Mouse (Mus musculus) lung, postnatal 36 days (tissue): ENCODE measurements at regions not wholly inside any gene's neighbourhood (a gene's known extent, or its start where the extent isn't known, plus 50 kb on each side); places are given as distances from the start of the nearest gene placed in this dataset.
A peak's percentile ranks its signal among the peaks of the same experiment; 100 is the strongest.

Source experiments
- DNase-seq: peaks from one replicate; pipeline ENCODE4 v3.0.0; 2022; ENCODE audit warnings: mixed read lengths

DNA sequence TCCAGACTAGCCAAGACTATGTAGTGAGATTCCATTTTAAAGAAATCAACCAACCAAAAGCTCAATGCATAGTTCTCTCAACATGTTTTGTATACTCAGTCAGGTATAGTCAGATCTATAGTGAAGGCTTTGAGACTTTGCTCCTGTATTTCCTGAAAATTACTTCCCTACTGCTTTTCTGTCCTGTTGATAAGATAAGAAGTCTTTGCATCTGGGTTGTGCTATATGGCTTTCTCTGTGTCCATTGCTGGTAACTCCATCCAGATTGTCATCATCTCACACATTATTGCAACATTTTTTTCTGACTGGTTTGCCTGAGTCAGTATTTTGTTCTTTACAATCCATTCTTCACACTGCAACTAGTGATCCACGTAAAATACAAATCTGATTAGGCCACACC lies 74.0 kb downstream of the Agtr2 start:
- DNase-seq = no peak

DNA sequence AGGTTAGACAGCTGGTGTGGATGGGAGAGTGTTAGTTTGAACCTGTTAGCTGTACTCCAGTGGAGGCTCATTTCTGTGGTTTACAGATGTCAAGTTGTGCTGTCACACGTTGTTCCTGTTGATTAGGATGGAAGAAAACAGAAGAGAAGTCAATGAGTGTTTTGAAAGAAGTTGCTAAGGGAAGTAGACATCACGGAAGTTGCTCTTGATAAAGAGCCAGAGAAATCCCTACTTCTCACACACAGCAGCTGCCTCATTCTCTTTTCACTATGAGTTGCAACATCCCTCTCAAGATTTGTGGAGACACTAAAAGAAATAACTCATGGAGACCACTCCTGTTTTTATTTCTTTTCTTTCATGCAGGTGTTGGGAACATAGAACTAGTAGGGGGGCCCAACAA lies 82.3 kb downstream of the Agtr2 start:
- peak; percentile 52 for DNase-seq

DNA sequence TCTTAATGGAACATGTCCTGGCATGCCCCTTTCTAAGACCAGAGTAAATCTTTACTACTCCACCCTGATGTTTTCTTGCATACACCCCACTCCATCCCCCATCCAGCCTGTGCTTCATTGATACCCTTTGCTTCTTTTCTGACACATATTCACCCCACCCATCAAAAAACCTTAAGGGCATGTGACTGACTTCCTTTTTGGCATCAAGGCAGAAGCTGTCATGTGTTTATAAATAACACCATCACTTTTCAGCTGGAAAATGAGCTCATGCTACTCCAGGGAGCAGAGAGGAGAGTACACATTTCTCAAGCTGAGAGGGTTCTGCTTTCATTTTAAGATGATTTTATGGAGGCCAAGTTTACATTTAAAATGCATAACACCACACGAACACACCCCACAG lies 83.2 kb downstream of the Agtr2 start:
- peak; percentile 57 for DNase-seq

DNA sequence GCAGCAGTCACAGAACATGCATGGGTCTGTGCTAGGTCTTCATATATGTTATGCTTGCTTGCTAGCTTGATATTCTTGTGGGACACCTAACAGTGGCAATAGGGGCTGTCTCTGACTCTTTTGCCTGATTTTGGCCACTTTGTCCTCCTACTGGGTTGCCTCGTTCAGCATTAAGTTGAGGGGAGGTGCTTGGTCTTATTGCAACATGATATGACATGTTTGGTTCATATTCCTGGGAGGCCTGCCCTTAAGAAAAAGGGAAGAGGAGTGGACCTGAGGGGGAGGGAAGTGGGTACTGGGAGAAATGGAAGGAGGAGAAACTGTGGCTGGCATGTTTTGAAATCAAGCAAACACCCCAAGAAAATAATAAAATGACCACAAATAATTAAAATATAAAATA lies 83.6 kb downstream of the Agtr2 start:
- DNase-seq = peak; percentile 18

DNA sequence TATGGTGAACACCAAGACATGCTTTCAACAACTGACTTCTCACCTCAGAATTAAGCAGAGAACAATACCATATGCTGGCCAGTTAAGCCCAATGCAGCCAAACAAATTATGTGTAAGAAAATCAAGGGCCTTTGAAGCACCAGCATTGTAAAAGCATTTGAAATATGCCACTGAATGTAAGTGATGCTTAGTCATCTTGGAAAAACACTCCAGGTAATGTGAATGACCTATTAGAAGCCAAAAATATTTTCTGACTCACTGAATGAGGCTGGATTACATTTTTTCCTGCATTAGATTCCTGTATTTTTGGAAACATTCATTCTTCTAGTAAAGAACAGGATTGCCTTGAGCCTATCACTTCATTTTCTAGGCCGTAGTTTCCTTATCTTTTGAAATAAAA lies 95.6 kb downstream of the Agtr2 start:
- no peak for DNase-seq

DNA sequence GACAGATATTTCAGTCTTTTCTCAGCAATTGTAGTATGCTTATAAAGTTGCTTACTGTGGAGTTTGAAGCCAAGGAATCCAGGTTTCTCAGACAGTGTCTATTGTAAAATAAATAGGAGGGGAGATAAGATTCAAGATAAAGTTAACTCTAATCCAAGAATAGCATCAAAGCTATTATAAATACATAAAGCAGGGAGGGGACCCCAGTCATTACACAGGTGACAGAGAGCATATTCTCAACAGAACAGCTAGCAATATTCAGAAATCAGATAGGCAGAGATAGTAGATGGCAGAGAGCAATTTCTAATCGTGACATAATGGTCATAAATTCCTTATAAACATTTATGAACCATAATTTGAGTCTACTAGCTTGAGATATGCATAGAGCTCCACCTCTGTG lies 101.7 kb downstream of the Agtr2 start:
- no peak for DNase-seq

DNA sequence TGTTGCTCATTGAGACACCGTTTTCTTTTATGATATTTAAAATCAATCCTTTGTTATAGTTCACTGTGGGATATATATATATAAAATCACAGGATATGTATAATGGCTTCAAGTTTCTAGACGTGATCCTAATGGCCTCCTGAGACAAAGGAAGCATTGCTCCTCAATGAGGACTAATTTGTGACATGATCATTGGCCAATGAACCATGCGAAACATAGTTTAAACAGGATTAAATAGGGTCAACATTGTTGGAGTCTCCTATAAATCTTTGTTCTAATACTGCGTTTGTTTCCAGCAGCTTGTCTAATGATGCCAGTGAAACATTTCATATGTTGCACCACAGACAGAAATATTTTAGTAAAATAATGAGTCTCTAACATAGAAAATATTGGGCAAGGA lies 105.5 kb downstream of the Agtr2 start:
- no peak for DNase-seq
